Mouse (Mus musculus) limb, embryonic 15.5 days (tissue): Measurements from ENCODE around the gene Plekhg5. TPM values are rescaled to one million over a fixed set of nuclear protein-coding genes. Genes with fewer than 3 reads are reported as not detected.

Experiments
- ATAC-seq: fragments of 200-750 bp; cut with Nextera tagmentation; 2 replicates; pipeline ENCODE4 v1.8.0; 2017; ENCODE audit warnings: low read depth, moderate TSS enrichment; ENCODE audit not compliant: insufficient number of reproducible peaks, low FRiP score, low TSS enrichment
- H3K27ac ChIP-seq: fragments of 300-500 bp; sonication (generic); 2 replicates; pipeline ENCODE4 v1.5.1; 2015; ENCODE audit warnings: moderate library complexity, mild to moderate bottlenecking, inconsistent platforms
- H3K27me3 ChIP-seq: fragments of 300-500 bp; sonication (generic); 2 replicates; pipeline ENCODE4 v1.6.1; 2015; ENCODE audit warnings: inconsistent platforms
- H3K36me3 ChIP-seq: fragments of 300-500 bp; sonication (generic); 2 replicates; pipeline ENCODE4 v1.6.1; 2015; ENCODE audit warnings: inconsistent platforms
- H3K4me1 ChIP-seq: fragments of 300-500 bp; sonication (generic); 2 replicates; pipeline ENCODE4 v1.6.1; 2015; ENCODE audit warnings: inconsistent platforms
- H3K4me2 ChIP-seq: fragments of 300-500 bp; sonication (generic); 2 replicates; pipeline ENCODE4 v1.6.1; 2015; ENCODE audit warnings: mild to moderate bottlenecking, inconsistent platforms
- H3K4me3 ChIP-seq: fragments of 300-500 bp; sonication (generic); 2 replicates; pipeline ENCODE4 v1.5.1; 2015; ENCODE audit warnings: mild to moderate bottlenecking, inconsistent platforms
- H3K9ac ChIP-seq: fragments of 300-500 bp; sonication (generic); 2 replicates; pipeline ENCODE4 v1.6.1; 2015; ENCODE audit warnings: inconsistent platforms
- H3K9me3 ChIP-seq: fragments of 300-500 bp; sonication (generic); 2 replicates; pipeline ENCODE4 v1.6.1; 2016; ENCODE audit warnings: inconsistent platforms
- WGBS: fragments of 180-500 bp; shearing (Covaris S2); methylation state at CpG from one replicate; pipeline ENCODE4 v1.1.7; 2015; 5-methylcytosine and 5-hydroxymethylcytosine counted together
- polyA plus RNA-seq: library from polyadenylated mRNA; unstranded; fragments of >200 nt; fragmentation: Nextera tagmentation; extraction: Ambion mirVana; gene quantifications from 2 replicates; pipeline ENCODE4 v1.2.1, GENCODE M21; 2015

Gene Plekhg5
- polyA plus RNA-seq, 1 experiment from 2014 or later, result 18.5 TPM

DNA sequence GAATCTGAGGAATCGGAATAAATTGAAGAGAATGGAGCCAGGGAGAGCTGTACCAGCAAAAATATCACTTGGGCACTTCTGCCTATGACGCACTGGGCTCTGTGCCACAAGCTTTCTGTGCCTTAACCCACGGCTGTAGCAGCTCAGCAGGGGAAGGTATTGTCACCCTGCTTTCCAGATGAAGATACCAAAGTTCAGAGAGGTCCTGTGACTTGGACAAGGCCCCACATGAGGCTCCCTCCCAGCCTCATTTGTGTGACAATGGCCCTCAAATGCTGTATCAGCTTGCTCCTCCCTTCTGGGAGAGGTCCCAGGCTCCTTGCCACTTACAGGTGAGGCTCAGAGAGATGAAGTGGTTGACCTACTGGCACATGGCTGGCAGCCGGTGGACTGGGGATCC is 15.8 kb downstream of the Plekhg5 start:
- Histone ChIP-seq H3K4me3 (peak overlapping the region; percentile 79), H3K27me3 (no peaks in the 10 kb centered on the region), H3K36me3 (peaks cover 7% of the 10 kb centered on the region; the same call in 1 of the 2 replicates), H3K4me2 (peak overlapping the region; percentile 86; the same call in 1 of the 2 replicates), H3K4me1 (peaks cover 43% of the 10 kb centered on the region), H3K27ac (no peak overlapping the region), H3K9ac (no peak overlapping the region), H3K9me3 (no peaks in the 10 kb centered on the region)
- WGBS, result 44% methylated on average over 4 of the region's 4 CpGs
- ATAC-seq, result no peak

DNA sequence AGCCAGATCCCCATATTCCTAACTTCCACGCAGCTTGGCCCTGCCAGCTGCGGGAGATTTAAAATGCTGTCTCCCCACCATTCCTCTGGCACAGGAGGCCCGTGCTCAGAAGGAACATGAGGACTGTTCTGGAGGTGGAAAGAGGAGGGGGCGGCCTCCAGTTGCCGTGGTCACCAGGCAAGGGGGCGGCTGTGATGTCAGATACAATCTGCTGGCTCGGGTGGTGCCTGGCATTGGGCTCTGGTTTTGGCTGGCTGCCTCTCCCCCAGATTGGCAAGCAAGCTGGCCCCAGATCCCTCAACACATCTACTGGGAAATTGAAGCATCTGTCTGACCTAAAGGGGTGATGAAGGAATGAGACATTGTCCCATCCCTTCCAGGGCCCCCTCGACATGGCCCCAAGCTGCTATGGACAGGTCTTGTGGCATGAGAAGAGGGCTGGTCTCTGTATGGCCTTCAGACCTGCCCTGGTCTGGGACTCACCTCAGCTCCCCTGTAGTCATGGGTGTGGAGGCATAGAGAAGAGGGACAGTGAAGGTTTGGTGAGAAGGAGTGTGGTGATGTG is 16.3 kb downstream of the Plekhg5 start:
- no peaks in the 10 kb centered on the region for H3K27me3 ChIP-seq
- WGBS, result 42% methylated on average over 8 of the region's 8 CpGs
- peak overlapping the region; percentile 86; the same call in 1 of the 2 replicates for H3K4me2 ChIP-seq
- H3K4me3 ChIP-seq, result peak overlapping the region; percentile 79; the same call in 1 of the 2 replicates
- H3K9ac ChIP-seq, result no peak overlapping the region
- H3K27ac ChIP-seq, result no peak overlapping the region
- peaks cover 44% of the 10 kb centered on the region for H3K4me1 ChIP-seq
- no peak for ATAC-seq
- no peaks in the 10 kb centered on the region for H3K9me3 ChIP-seq
- H3K36me3 ChIP-seq, result peaks cover 7% of the 10 kb centered on the region; the same call in 1 of the 2 replicates

DNA sequence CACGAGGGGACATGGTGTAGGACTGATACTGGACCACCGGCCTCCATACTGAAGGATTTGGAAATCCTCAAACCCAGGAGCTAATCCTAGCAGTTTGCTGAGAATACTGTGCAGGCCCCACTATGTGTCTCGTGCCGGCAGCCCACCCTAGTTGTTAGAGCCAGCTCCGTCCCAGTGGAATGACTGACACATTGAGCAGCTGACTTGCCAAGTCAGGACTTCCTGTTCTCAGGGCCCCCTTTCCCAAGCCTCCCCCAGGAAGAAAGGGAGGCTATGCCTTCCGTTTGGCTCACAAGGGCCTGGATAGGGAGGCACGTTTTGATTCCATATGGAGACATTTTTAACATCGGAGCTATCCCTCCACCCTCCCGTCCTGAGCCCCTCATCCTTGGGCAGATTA is 17.9 kb downstream of the Plekhg5 start:
- ATAC-seq, result no peak
- peaks cover 7% of the 10 kb centered on the region; the same call in 1 of the 2 replicates for H3K36me3 ChIP-seq
- H3K4me1 ChIP-seq, result peaks cover 38% of the 10 kb centered on the region
- whole genome bisulfite sequencing, result 69% methylated on average over 9 of the region's 9 CpGs
- H3K9me3 ChIP-seq, result no peaks in the 10 kb centered on the region
- H3K27me3 ChIP-seq, result no peaks in the 10 kb centered on the region
- H3K4me3 ChIP-seq, result no peak overlapping the region
- H3K9ac ChIP-seq, result no peak overlapping the region
- no peak overlapping the region for H3K27ac ChIP-seq
- H3K4me2 ChIP-seq, result no peak overlapping the region

DNA sequence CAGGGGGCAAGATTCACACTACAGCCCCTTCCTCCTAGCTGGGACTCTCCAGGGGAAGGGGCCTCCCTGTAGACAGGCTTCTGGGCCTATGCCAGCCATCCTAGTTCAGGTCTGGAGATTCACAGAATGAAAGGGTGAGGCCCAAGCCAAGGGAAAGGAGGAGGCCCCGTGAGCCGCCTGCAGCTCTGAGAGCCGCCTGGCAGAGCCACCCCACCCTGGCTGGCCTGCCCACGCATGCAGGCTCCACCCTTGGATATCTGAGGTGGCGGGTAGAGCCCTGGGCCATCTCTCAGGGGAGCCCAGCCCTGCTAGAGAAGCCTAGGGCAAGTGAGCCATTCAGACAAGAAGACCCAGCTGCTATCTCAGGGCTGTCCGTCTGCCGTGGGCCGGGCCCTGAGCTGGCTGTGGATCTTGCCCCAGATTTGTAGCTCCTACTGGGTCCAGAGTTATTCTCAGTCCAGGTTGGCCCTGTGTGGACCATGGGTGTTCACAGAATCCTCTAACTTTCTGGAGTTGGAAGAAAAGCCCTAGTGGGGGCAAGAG is 20.5 kb downstream of the Plekhg5 start:
- Histone ChIP-seq H3K4me2 (no peak overlapping the region), H3K27me3 (no peaks in the 10 kb centered on the region), H3K36me3 (peaks cover 12% of the 10 kb centered on the region; the same call in 1 of the 2 replicates), H3K27ac (0 out of 2 replicates have a peak overlapping the region, but pooled peaks have one; percentile 19), H3K9me3 (no peaks in the 10 kb centered on the region), H3K4me3 (no peak overlapping the region), H3K4me1 (peaks cover 42% of the 10 kb centered on the region), H3K9ac (no peak overlapping the region)
- ATAC-seq, result no peak
- WGBS, result 61% methylated on average over 8 of the region's 8 CpGs

DNA sequence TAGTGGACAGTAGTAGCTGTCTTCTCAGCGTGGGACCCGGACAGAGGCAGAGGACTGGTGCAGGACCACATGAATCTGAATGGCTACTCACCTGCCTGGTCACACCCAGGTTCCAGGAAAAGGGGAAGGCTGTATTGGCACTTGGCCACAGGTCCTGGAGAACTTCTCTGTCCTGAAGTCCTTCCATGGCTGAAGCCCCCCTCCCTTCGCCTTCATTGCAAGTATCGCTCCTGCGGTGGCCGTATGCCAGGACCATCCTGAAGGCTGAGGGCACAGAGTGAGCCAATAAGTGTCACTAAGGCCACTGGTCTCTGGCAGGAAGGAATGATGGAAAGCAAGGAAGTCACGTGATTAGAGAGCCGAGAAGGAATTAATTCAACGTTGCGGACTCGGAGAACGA is 21.9 kb downstream of the Plekhg5 start:
- ATAC-seq, result no peak
- H3K4me1 ChIP-seq, result peaks cover 38% of the 10 kb centered on the region
- no peak overlapping the region for H3K27ac ChIP-seq
- H3K9me3 ChIP-seq, result no peaks in the 10 kb centered on the region
- H3K9ac ChIP-seq, result no peak overlapping the region
- 0 out of 2 replicates have a peak, but pooled peaks cover 7% of the 10 kb centered on the region for H3K36me3 ChIP-seq
- no peak overlapping the region for H3K4me3 ChIP-seq
- H3K27me3 ChIP-seq, result no peaks in the 10 kb centered on the region
- H3K4me2 ChIP-seq, result no peak overlapping the region
- WGBS, result 90% methylated on average over 12 of the region's 12 CpGs

DNA sequence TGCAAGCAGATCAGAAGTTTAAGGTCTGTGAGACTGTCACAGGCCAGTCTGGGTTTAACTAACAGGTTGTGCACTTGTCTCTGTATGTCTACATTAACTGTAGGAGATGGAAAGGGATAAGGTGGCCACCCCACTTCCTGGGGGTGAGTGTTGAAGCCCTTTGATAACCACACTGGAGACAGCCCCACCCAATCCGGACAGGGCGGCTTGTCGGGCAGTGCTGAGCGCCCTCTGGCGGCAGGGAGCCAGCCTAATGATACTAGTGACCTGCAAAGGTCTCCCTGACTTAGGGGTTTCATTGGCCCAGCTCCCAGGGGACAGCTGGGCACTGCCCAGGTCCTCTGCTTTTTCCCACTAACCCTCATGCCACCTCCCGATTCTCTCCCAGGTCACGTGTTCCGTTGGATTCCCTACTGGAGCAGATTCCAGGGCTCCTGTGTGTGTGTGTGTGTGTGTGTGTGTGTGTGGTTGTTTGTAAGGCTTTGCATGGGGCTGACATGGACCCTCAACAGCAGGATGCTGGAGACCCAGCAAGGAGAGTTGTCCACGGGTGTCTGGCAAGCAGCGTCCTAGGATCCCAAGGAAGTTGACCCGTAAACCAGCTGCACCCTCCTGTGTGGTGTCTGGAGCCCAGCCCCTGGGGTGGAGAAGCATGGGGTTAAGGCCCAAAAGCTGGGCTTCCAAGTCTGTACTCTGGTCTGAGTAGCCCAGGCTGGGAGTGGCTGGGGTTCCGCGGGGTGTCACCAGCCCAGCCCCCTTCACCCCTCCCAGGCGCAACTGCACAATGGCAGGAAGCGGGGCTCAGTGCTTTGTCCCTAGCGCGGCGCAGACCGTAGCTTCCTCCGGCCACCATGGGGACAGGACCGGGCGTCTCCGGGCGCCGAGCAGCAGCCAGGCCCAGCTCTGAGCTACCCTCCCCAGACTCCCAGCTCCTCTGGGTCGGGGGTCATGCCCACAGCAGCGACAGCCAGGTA is 23.9 kb downstream of the Plekhg5 start:
- Histone ChIP-seq H3K9me3 (no peaks in the 10 kb centered on the region), H3K27me3 (no peaks in the 10 kb centered on the region), H3K36me3 (0 out of 2 replicates have a peak, but pooled peaks cover 5% of the 10 kb centered on the region), H3K4me3 (peak overlapping the region; percentile 16), H3K4me2 (no peak overlapping the region), H3K27ac (peak overlapping the region; percentile 24; the same call in 1 of the 2 replicates), H3K4me1 (peaks cover 42% of the 10 kb centered on the region), H3K9ac (no peak overlapping the region)
- ATAC-seq, result no peak
- 33% methylated on average over 27 of the region's 27 CpGs for whole genome bisulfite sequencing

DNA sequence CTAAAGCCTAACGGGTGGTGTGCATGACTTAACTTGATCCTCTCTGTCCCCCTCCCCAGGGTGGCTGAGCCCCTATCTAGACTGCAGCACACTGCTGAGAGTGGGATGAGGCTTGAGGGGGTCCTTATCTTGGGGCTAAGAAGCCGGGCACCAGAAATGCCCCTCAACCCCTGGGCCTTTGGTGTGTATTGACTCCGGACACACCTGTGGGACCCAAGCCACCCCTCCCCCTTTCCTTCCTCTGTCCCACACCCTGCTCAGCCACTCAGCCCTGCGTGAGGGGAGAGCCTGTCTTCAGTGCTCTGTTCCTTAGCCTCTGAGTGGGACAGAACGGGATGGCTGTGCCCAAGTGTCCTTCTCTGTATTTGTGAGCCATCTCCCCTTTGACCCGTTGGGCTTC is 24.6 kb downstream of the Plekhg5 start:
- H3K36me3 ChIP-seq, result peaks cover 7% of the 10 kb centered on the region
- WGBS, result 57% methylated on average over 6 of the region's 6 CpGs
- no peaks in the 10 kb centered on the region for H3K9me3 ChIP-seq
- peak overlapping the region; percentile 16 for H3K4me3 ChIP-seq
- H3K27me3 ChIP-seq, result no peaks in the 10 kb centered on the region
- peak overlapping the region; percentile 24; the same call in 1 of the 2 replicates for H3K27ac ChIP-seq
- no peak for ATAC-seq
- H3K9ac ChIP-seq, result no peak overlapping the region
- H3K4me2 ChIP-seq, result no peak overlapping the region
- H3K4me1 ChIP-seq, result peaks cover 42% of the 10 kb centered on the region

DNA sequence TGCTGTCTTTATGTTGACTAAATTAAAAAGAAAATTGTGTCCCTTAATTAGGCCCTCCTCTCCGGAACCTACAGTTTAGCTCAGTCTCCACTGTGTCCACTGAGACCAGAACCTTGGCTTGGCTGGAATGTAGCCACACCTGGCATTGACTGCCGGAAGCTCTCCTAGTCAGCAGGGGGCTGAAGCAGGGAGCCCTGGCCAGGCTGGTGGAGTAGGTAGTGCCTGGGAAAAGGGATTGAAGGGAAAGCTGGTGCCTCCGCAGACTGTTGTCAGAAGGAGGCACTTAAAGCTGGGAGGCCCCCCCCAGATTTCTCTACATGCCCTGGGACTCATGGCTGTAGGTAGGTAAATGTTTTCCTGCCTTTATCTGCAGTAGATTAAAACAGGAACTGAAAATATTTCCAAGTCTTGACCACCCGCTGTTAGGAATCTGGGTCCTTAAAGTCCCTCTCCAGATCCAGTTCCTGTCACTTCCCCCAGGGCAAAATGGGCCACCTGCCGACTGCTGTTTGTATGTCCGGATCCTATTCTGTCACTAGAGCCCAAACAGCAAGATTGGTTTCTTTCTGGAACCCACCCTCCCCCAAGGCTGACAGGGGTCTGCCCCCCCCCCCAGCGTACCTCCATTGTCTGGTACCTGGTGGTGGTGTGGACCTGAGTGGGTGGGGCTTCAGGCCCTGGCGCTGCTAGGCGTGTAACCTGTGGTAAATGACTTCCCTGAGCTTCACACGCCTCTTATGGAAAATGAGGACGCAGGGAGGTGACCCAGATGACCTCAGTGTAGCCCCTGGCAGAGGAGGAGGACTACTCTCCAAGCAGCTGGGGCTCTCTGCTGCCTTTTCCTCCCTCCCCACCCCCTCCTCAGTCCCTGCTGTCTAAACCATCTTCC is 25.9 kb downstream of the Plekhg5 start:
- H3K9me3 ChIP-seq, result no peaks in the 10 kb centered on the region
- WGBS, result 24% methylated on average over 11 of the region's 11 CpGs
- H3K4me1 ChIP-seq, result peaks cover 31% of the 10 kb centered on the region
- no peak for ATAC-seq
- H3K27ac ChIP-seq, result no peak overlapping the region
- H3K36me3 ChIP-seq, result peaks cover 19% of the 10 kb centered on the region
- no peak overlapping the region for H3K9ac ChIP-seq
- no peaks in the 10 kb centered on the region for H3K27me3 ChIP-seq
- H3K4me2 ChIP-seq, result no peak overlapping the region; the same call in 1 of the 2 replicates
- 0 out of 2 replicates have a peak overlapping the region, but pooled peaks have one; percentile 16 for H3K4me3 ChIP-seq

DNA sequence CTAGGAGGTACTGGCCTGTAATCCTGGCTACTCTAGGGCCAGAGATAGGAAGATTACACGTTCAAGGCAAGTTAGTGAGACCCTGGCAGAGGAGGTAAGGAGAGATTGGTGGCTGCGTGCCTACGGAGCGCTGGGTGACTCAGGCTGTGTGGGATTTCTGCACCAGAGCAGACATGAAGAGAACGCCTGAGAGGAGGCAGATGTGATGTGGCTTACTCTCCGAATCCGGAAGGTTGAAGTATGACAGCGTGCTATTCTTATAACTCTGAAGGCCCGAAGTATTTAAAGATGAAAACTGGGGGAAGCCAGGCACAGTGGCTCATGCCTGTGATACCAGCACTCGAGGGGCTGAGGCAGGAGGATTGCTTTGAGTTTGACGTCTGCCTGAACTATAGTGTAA is 28.2 kb downstream of the Plekhg5 start:
- Histone ChIP-seq H3K4me1 (peaks cover 30% of the 10 kb centered on the region), H3K36me3 (peaks cover 36% of the 10 kb centered on the region), H3K9me3 (no peaks in the 10 kb centered on the region), H3K4me3 (no peak overlapping the region), H3K27ac (0 out of 2 replicates have a peak overlapping the region, but pooled peaks have one; percentile 22), H3K9ac (no peak overlapping the region), H3K4me2 (no peak overlapping the region), H3K27me3 (no peaks in the 10 kb centered on the region)
- ATAC-seq, result no peak
- 73% methylated on average over 11 of the region's 11 CpGs for WGBS

DNA sequence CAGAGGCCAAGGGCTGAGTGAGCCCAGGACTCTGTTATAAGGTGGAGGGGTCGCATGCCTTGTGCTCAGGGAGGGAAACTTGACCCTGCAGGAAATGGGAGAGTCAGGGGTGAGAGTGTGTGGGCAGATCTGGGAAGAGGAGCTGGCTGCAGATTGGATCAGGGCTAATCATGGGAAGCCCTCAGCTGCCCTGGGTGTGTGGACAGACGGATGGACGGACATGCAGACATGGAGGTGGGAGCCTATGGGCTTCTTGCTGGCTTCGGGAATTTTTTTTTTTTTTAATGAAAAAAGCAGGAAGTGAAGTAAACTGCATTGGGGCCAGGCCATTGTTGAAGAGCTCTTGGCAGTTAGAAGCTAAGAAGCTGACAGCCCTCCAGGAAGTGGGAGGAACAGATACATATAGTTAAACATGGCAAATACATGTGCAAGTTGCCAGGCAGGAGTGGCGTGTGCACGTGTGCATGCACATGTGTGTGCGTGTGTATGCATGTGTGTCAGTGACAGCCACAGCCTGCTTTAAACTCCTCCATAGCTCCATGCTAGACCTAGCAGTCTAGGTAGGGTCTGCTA is 28.9 kb downstream of the Plekhg5 start:
- H3K4me3 ChIP-seq, result no peak overlapping the region
- peaks cover 26% of the 10 kb centered on the region for H3K4me1 ChIP-seq
- no peaks in the 10 kb centered on the region for H3K9me3 ChIP-seq
- WGBS, result 71% methylated on average over 7 of the region's 7 CpGs
- peaks cover 42% of the 10 kb centered on the region for H3K36me3 ChIP-seq
- no peak overlapping the region for H3K9ac ChIP-seq
- no peak overlapping the region for H3K4me2 ChIP-seq
- ATAC-seq, result no peak
- no peaks in the 10 kb centered on the region for H3K27me3 ChIP-seq
- H3K27ac ChIP-seq, result 0 out of 2 replicates have a peak overlapping the region, but pooled peaks have one; percentile 22

DNA sequence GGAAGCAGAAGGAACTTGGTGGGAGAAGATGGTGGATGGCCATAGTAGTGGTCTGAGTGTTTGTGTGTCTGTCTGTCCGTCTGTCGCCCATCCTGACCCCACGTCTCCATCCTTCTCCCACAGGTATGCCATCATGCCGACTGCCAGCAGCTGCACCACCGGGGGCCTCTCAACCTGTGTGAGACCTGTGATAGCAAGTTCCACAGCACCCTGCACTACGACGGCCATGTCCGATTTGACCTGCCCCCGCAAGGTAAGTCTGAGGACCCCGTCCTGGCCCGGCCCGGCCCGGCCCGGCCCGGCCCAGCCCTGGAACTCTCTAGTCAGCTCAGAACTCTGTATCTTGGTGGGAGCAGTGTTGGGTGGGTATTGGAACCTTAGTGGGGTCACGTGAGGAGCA is 29.6 kb downstream of the Plekhg5 start:
- Histone ChIP-seq H3K36me3 (peaks cover 40% of the 10 kb centered on the region), H3K4me1 (peaks cover 21% of the 10 kb centered on the region), H3K9ac (no peak overlapping the region), H3K4me3 (no peak overlapping the region), H3K4me2 (no peak overlapping the region), H3K9me3 (no peaks in the 10 kb centered on the region), H3K27ac (no peak overlapping the region), H3K27me3 (0 out of 2 replicates have a peak, but pooled peaks cover under 1% of the 10 kb centered on the region)
- ATAC-seq, result no peak
- 96% methylated on average over 16 of the region's 16 CpGs for WGBS
